In the genomic region with DNA sequence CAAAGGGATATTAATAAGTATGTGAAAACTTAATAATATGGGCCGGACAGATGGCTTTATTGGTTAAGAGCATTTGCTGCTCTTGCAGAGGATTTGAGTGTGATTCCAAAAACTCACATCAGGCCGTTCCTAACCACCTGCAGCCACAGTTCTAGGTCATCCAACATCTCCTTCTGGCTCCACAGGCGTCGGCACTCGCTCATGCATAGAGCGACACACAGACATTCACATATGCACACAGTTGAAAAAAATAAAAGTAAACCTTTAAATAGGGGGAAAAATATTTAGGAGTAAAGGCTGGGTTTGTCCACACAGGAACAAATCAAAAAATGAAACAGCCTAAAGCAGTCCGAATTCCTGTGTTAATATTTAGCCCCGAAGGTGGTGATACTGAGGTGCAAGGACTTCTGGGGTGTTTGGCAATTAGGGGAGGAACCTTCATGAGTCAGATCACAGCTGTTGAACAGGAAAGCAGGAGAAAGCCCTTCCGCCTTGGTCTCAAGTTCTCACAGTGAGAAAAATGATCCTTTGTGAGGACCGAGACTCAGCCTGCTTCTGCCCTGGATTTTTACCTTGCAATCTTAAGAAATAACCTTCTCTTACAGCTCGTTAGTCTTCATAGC, we compare ENCODE assay signal across 21 mouse cellular contexts. TPM values are rescaled to one million over a fixed set of nuclear protein-coding genes. Genes with fewer than 3 reads are reported as not detected.
DNase-seq lines count a peak whose midpoint lies in the region; ATAC-seq and TF ChIP-seq lines count a peak whose summit lies in the region.
"Had no signal": no experiment of that assay in that cellular context is flagged by ENCODE, and none has a peak within 500 bp of the region (broad histone marks: within the 10 kb centered on the region; RNA-seq: fewer than 3 reads in every experiment).

No protein-coding gene starts in this region.

- ATAC-seq in intestine, embryonic 15.5 days, result peak; percentile 79
- ATAC-seq: midbrain, embryonic 16.5 days had no signal

- DNase-seq in kidney, adult 2 months, result peak; percentile 52
- no peak for DNase-seq in kidney, postnatal 10 days
- DNase-seq in 416B (ENCODE audit: low read depth), result peak; percentile 73
- no peak for DNase-seq in spleen, postnatal 14 days (ENCODE audit: low spot score in 2 of 2)
- DNase-seq in cerebellum, adult 11 months, result no peak
- DNase-seq in layer of hippocampus, postnatal 36 days, result no peak
- DNase-seq: cerebellum, adult 9-10 months; heart, adult 11 months; kidney, postnatal 4 days; layer of hippocampus, adult 9-11 months; lung, postnatal 10 days; right cerebral cortex, postnatal 4 days; thymus, postnatal 36 days had no signal

- H3K4me3 ChIP-seq in kidney, adult 2 months (ENCODE audit: insufficient read depth, low read depth, low read length), result no peak overlapping the region
- H3K4me3 ChIP-seq in intestine, embryonic 15.5 days (replicated peaks), result no peak overlapping the region
- no peak overlapping the region for H3K4me3 ChIP-seq in myocyte
- H3K4me3 ChIP-seq: erythroblast, embryonic 14.5 days; forebrain, embryonic 13.5 days; heart, embryonic 13.5 days; limb, embryonic 13.5 days had no signal

- no peak overlapping the region for H3K9ac ChIP-seq in intestine, embryonic 15.5 days
- H3K9ac ChIP-seq: forebrain, embryonic 13.5 days; heart, embryonic 13.5 days; limb, embryonic 13.5 days had no signal

- no peak for TF ChIP-seq POLR2A in kidney, adult 2 months (IDR thresholded peaks at IDR 0.05; ENCODE audit: low read depth, low read length)
- TF ChIP-seq POLR2A in myocyte (IDR thresholded peaks at IDR 0.05; ENCODE audit: insufficient read length, low read depth), result no peak

- WGBS in kidney, adult 2 months, result 49% methylated on average over 11 of the region's 11 CpGs
- WGBS in intestine, embryonic 15.5 days, result 69% methylated on average over 11 of the region's 11 CpGs

- H3K36me3 ChIP-seq in kidney, adult 2 months (ENCODE audit: control insufficient read depth, insufficient read depth, low read length), result no peaks in the 10 kb centered on the region
- no peaks in the 10 kb centered on the region for H3K36me3 ChIP-seq in intestine, embryonic 15.5 days
- H3K36me3 ChIP-seq in myocyte (ENCODE audit: control insufficient read depth, insufficient read depth), result no peaks in the 10 kb centered on the region
- H3K36me3 ChIP-seq: heart, embryonic 13.5 days; limb, embryonic 13.5 days had no signal

- H3K4me1 ChIP-seq in kidney, adult 2 months (ENCODE audit: control insufficient read depth, insufficient read depth, low read length), result peaks cover 7% of the 10 kb centered on the region; the same call in 1 of the 2 replicates
- H3K4me1 ChIP-seq in intestine, embryonic 15.5 days (replicated peaks), result 0 out of 2 replicates have a peak, but pooled peaks cover 3% of the 10 kb centered on the region
- H3K4me1 ChIP-seq: heart, embryonic 13.5 days had no signal

- no peak overlapping the region for H3K4me2 ChIP-seq in intestine, embryonic 15.5 days (replicated peaks)
- H3K4me2 ChIP-seq in myocyte (ENCODE audit: low read depth), result peak overlapping the region; percentile 48
- H3K4me2 ChIP-seq: forebrain, embryonic 13.5 days; heart, embryonic 13.5 days; limb, embryonic 13.5 days had no signal

- no peak overlapping the region for H3ac ChIP-seq in myocyte (ENCODE audit: control insufficient read depth, insufficient read length)

- H3K27me3 ChIP-seq in kidney, adult 2 months (replicated peaks; ENCODE audit: control insufficient read depth, insufficient read depth, low read length), result no peaks in the 10 kb centered on the region
- no peaks in the 10 kb centered on the region for H3K27me3 ChIP-seq in intestine, embryonic 15.5 days (replicated peaks)
- H3K27me3 ChIP-seq in myocyte (ENCODE audit: control insufficient read depth, insufficient read depth, insufficient read length), result no peaks in the 10 kb centered on the region
- H3K27me3 ChIP-seq: CH12.LX; heart, embryonic 13.5 days; limb, embryonic 13.5 days had no signal

- no peaks in the 10 kb centered on the region for H3K79me2 ChIP-seq in myocyte (ENCODE audit: control insufficient read depth, insufficient read depth)

- no peak for TF ChIP-seq CTCF in kidney, adult 2 months (conservative IDR thresholded peaks at IDR 0.05; ENCODE audit: insufficient read depth, insufficient read length, low read depth, low read length)

- no peaks in the 10 kb centered on the region for H3K9me3 ChIP-seq in intestine, embryonic 15.5 days
- H3K9me3 ChIP-seq: forebrain, embryonic 13.5 days; heart, embryonic 13.5 days; limb, embryonic 13.5 days had no signal

- peak overlapping the region; percentile 78; the same call in 1 of the 2 replicates for H3K27ac ChIP-seq in kidney, adult 2 months (ENCODE audit: insufficient read depth, low read depth, low read length)
- H3K27ac ChIP-seq in intestine, embryonic 15.5 days, result no peak overlapping the region
- H3K27ac ChIP-seq: forebrain, embryonic 13.5 days; heart, embryonic 13.5 days; limb, embryonic 13.5 days had no signal

TF ChIP-seq in myocyte, 11 proteins besides CTCF, POLR2A, EP300 and RAD21:
- no peak for TF ChIP-seq E2F4 (IDR thresholded peaks at IDR 0.05; ENCODE audit: insufficient read depth)
- TF ChIP-seq POLR2AphosphoS2 (IDR thresholded peaks at IDR 0.05; ENCODE audit: insufficient read length, low read depth), result no peak
- peak; percentile 36; the same call in 1 of the 2 replicates for TF ChIP-seq CEBPB (IDR thresholded peaks at IDR 0.05; ENCODE audit: insufficient read depth, poor library complexity, severe bottlenecking)
- peak in 1 of 3 experiments; percentile 39 for TF ChIP-seq MYOG (IDR thresholded peaks at IDR 0.05; ENCODE audit: control insufficient read depth in 1 of 3, insufficient read depth in 1 of 3, insufficient read length in 2 of 3, low read depth in 2 of 3)
- no peak for TF ChIP-seq REST (IDR thresholded peaks at IDR 0.05; ENCODE audit: insufficient read depth, insufficient read length)
- TF ChIP-seq MYOD1 (IDR thresholded peaks at IDR 0.05; ENCODE audit: control insufficient read depth in 1 of 3, insufficient read length in 2 of 3, low read depth in 2 of 3), result peak in 1 of 3 experiments; percentile 50

RNA-seq across cellular contexts. Expression of a gene that starts 40.7 kb away (rescaled TPM):
- 29.9 and 30.2 TPM in 2 replicates for polyA plus RNA-seq in kidney, adult 2 months (2012; rRNA removed)
- 21.8 and 24.1 TPM in 2 replicates for polyA plus RNA-seq in intestine, embryonic 15.5 days (2015; fragmentation: Nextera tagmentation; extraction: Ambion mirVana)
- polyA plus RNA-seq in myocyte (2012; fragmentation: generic; extraction: Trizol), result 8.8 TPM
- total RNA-seq in layer of hippocampus, postnatal 36 days (2021), result 10 to 100 TPM; 26.5 to 29.1 TPM

Comparison
In these comparisons a context has a peak if more than half of its experiments do, and no peak if none do; other contexts are left out.
1. DNase-seq: peak in kidney, adult 2 months (single experiment) and 416B (single experiment); none in kidney, postnatal 10 days (single experiment), spleen, postnatal 14 days (0 of 2), cerebellum, adult 11 months (single experiment) and layer of hippocampus, postnatal 36 days (0 of 2).